Mouse (Mus musculus) liver, adult 2 months (tissue): Measurements from ENCODE around the gene Vcp.

Source experiments
- CTCF ChIP-seq: fragments of 200-500 bp; IDR thresholded peaks from 2 replicates; pipeline ENCODE4 v1.5.1; 2011; ENCODE audit warnings: low read depth, low read length, control low read depth
- POLR2A ChIP-seq: fragments of 200-500 bp; IDR thresholded peaks from 2 replicates; pipeline ENCODE4 v1.6.1; 2011; ENCODE audit warnings: low read length, control low read depth; ENCODE audit not compliant: insufficient read depth; ENCODE audit errors: extremely low read depth

DNA sequence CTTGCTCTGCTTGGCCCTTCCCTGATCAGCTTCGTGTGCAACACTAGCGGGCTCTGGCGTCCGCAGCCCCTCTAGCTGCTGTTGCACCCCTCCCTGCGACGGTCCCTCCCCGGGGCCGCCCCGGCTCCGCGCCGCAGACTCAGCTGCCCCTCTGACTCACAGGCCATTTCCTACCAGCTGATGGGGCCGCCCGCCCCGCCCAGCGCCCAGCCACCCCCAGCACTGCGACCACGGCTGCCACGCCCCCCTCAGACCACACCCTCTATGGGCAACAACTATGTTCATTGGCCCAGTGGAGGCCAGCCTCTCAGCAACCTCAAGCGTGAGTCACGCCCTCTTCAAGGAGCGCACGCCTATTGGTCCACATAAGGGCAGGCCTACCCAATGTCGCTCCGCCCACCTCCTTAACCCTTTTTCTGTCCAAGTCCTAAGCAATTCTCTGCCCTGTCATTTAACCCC, 39.8 kb upstream of the Vcp start:
- TF ChIP-seq POLR2A (peak; percentile 85; the same call in 1 of the 2 replicates), CTCF (no peak)
